ENCODE assay signal across 12 mouse cellular contexts in the genomic region with DNA sequence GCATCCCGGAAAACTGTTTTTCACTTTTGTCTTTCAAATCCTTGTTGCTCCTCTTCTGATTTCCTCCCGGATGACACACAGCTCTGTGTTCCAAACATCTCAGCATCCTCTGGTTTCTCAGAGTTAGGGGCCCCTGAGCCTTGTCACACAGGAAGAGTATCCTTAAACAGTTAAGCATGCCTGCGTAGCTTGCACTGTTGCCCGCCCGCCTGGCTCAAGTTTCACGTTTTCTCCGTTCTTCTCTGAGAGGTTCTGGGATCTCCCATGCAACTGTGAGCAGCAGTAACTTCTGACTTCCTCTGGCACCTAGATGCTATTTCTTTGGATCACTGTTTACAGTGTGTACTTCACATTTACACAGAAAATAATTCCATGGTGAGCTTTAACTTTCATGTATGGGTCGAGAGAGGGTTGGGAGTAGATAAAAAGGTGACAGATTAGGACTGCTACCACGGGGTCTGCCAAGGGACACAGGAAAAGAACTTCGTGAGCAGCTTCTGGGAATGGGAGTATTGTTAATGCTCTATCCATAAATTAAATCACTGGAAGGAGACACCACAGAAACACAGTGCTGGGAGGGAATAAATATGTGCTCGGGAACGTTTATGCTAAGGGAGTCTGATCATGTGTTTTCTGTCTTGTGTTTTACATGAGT. TPM values are rescaled to one million over a fixed set of nuclear protein-coding genes. Genes with fewer than 3 reads are reported as not detected.
DNase-seq lines count a peak whose midpoint lies in the region; ATAC-seq and TF ChIP-seq lines count a peak whose summit lies in the region.
"Had no signal": no experiment of that assay in that cellular context is flagged by ENCODE, and none has a peak within 500 bp of the region (broad histone marks: within the 10 kb centered on the region; RNA-seq: fewer than 3 reads in every experiment).

No protein-coding gene starts in this region.

- peak overlapping the region; percentile 61 for H3K4me3 ChIP-seq in gastrocnemius, adult 2 months
- H3K4me3 ChIP-seq in liver, postnatal 0 days (ENCODE audit: low read depth, low read length): no peak overlapping the region
- no peak overlapping the region for H3K4me3 ChIP-seq in liver, embryonic 11.5 days (ENCODE audit: low read depth, low read length)
- H3K4me3 ChIP-seq in lung, postnatal 0 days (ENCODE audit: low read depth, low read length): no peak overlapping the region
- no peak overlapping the region for H3K4me3 ChIP-seq in midbrain, embryonic 14.5 days (replicated peaks; ENCODE audit: low read depth, low read length)
- H3K4me3 ChIP-seq: midbrain, embryonic 15.5 days had no signal

- H3K4me1 ChIP-seq in liver, postnatal 0 days (ENCODE audit: insufficient read depth): peaks cover 6% of the 10 kb centered on the region; the same call in 1 of the 2 replicates
- H3K4me1 ChIP-seq in liver, embryonic 11.5 days (replicated peaks; ENCODE audit: control insufficient read depth, insufficient read depth, low read length): no peaks in the 10 kb centered on the region
- no peaks in the 10 kb centered on the region for H3K4me1 ChIP-seq in lung, postnatal 0 days (ENCODE audit: insufficient read depth, low read depth, low read length)
- H3K4me1 ChIP-seq in midbrain, embryonic 14.5 days (ENCODE audit: control insufficient read depth, insufficient read depth, low read length): no peaks in the 10 kb centered on the region
- H3K4me1 ChIP-seq: midbrain, embryonic 15.5 days had no signal

- H3K9me3 ChIP-seq in liver, postnatal 0 days (ENCODE audit: low read length): no peaks in the 10 kb centered on the region
- no peaks in the 10 kb centered on the region for H3K9me3 ChIP-seq in liver, embryonic 11.5 days (ENCODE audit: control insufficient read depth, low read length)
- no peaks in the 10 kb centered on the region for H3K9me3 ChIP-seq in lung, postnatal 0 days (ENCODE audit: low read length)
- H3K9me3 ChIP-seq in midbrain, embryonic 14.5 days (ENCODE audit: control insufficient read depth, low read length): no peaks in the 10 kb centered on the region
- H3K9me3 ChIP-seq: midbrain, embryonic 15.5 days had no signal

- 45% methylated on average over 12 of the region's 12 CpGs for WGBS in liver, postnatal 0 days (ENCODE audit: insufficient replicate concordance)
- 40% methylated on average over 12 of the region's 12 CpGs for WGBS in liver, embryonic 11.5 days
- 20% methylated on average over 12 of the region's 12 CpGs for WGBS in lung, postnatal 0 days
- WGBS in midbrain, embryonic 14.5 days: 79% methylated on average over 12 of the region's 12 CpGs

- no peak overlapping the region for H3K9ac ChIP-seq in liver, postnatal 0 days (replicated peaks)
- H3K9ac ChIP-seq in liver, embryonic 11.5 days (ENCODE audit: low read depth, low read length): no peak overlapping the region
- no peak overlapping the region for H3K9ac ChIP-seq in lung, postnatal 0 days (replicated peaks; ENCODE audit: low read depth)
- no peak overlapping the region for H3K9ac ChIP-seq in midbrain, embryonic 14.5 days (replicated peaks; ENCODE audit: low read length)
- H3K9ac ChIP-seq: liver, embryonic 14.5 days; midbrain, embryonic 15.5 days had no signal

- peak overlapping the region; percentile 27 for H3K4me2 ChIP-seq in liver, postnatal 0 days (ENCODE audit: low read depth, low read length)
- no peak overlapping the region for H3K4me2 ChIP-seq in liver, embryonic 11.5 days
- H3K4me2 ChIP-seq in lung, postnatal 0 days (replicated peaks; ENCODE audit: low read depth, low read length): peak overlapping the region; percentile 22; the same call in 1 of the 2 replicates
- no peak overlapping the region for H3K4me2 ChIP-seq in midbrain, embryonic 14.5 days (ENCODE audit: low read length)
- H3K4me2 ChIP-seq: midbrain, embryonic 15.5 days had no signal

- peak overlapping the region; percentile 48 for H3K27ac ChIP-seq in gastrocnemius, adult 2 months
- no peak overlapping the region; the same call in 1 of the 2 replicates for H3K27ac ChIP-seq in liver, postnatal 0 days (ENCODE audit: low read depth)
- no peak overlapping the region for H3K27ac ChIP-seq in liver, embryonic 11.5 days (ENCODE audit: low read depth, low read length)
- no peak overlapping the region for H3K27ac ChIP-seq in lung, postnatal 0 days (ENCODE audit: low read length)
- no peak overlapping the region for H3K27ac ChIP-seq in midbrain, embryonic 14.5 days (replicated peaks; ENCODE audit: low read depth, low read length)
- H3K27ac ChIP-seq: liver, embryonic 14.5 days; midbrain, embryonic 15.5 days had no signal

- peak; percentile 56 for DNase-seq in gastrocnemius, adult 2 months
- no peak for DNase-seq in gastrocnemius, adult 8-10 months (ENCODE audit: low spot score in 2 of 2)
- DNase-seq in liver, postnatal 0 days: no peak
- no peak for DNase-seq in liver, embryonic 11.5 days (ENCODE audit: low spot score)
- peak; percentile 31 for DNase-seq in heart, postnatal 4 days
- peak; percentile 23 for DNase-seq in lung, postnatal 0 days (ENCODE audit: low spot score)
- DNase-seq in midbrain, embryonic 14.5 days: no peak
- no peak for DNase-seq in layer of hippocampus, postnatal 14 days (ENCODE audit: low spot score in 2 of 2)
- DNase-seq: cerebellum, adult 8-10 months had no signal

- H3K27me3 ChIP-seq in liver, postnatal 0 days (ENCODE audit: insufficient read depth, low read length): no peaks in the 10 kb centered on the region
- H3K27me3 ChIP-seq in liver, embryonic 11.5 days (replicated peaks; ENCODE audit: control insufficient read depth, insufficient read depth, low read length): no peaks in the 10 kb centered on the region
- H3K27me3 ChIP-seq in lung, postnatal 0 days (replicated peaks; ENCODE audit: insufficient read depth, low read length): no peaks in the 10 kb centered on the region
- H3K27me3 ChIP-seq in midbrain, embryonic 14.5 days (ENCODE audit: control insufficient read depth, insufficient read depth, low read length): no peaks in the 10 kb centered on the region
- H3K27me3 ChIP-seq: midbrain, embryonic 15.5 days had no signal

- intact Hi-C loops in gastrocnemius, adult 2 months (cut with DNase I): no loop called here

- no peak for TF ChIP-seq CTCF in gastrocnemius, adult 2 months (IDR thresholded peaks at IDR 0.05)
- TF ChIP-seq CTCF in liver, postnatal 0 days (IDR thresholded peaks at IDR 0.05; ENCODE audit: low read depth): no peak
- no peak for TF ChIP-seq CTCF in lung, postnatal 0 days (IDR thresholded peaks at IDR 0.05)

- ATAC-seq in liver, postnatal 0 days: no peak
- no peak for ATAC-seq in liver, embryonic 11.5 days (replicated peaks; ENCODE audit: low FRiP score)
- 0 out of 2 replicates have a peak, but pooled peaks have one; percentile 10 for ATAC-seq in lung, postnatal 0 days
- ATAC-seq in midbrain, embryonic 14.5 days (ENCODE audit: low FRiP score, low TSS enrichment): no peak
- ATAC-seq: midbrain, embryonic 15.5 days had no signal

- no peaks in the 10 kb centered on the region for H3K36me3 ChIP-seq in liver, postnatal 0 days (replicated peaks; ENCODE audit: insufficient read depth, low read length)
- no peaks in the 10 kb centered on the region for H3K36me3 ChIP-seq in liver, embryonic 11.5 days (ENCODE audit: control insufficient read depth, insufficient read depth, low read length)
- H3K36me3 ChIP-seq in lung, postnatal 0 days (ENCODE audit: insufficient read depth, low read length): no peaks in the 10 kb centered on the region
- H3K36me3 ChIP-seq in midbrain, embryonic 14.5 days (ENCODE audit: control insufficient read depth, insufficient read depth, low read length): no peaks in the 10 kb centered on the region
- H3K36me3 ChIP-seq: midbrain, embryonic 15.5 days had no signal

- no peak for TF ChIP-seq EP300 in liver, postnatal 0 days (IDR thresholded peaks at IDR 0.05; ENCODE audit: low read depth)
- peak; percentile 72 for TF ChIP-seq EP300 in lung, postnatal 0 days (IDR thresholded peaks at IDR 0.05)

RNA-seq across cellular contexts. Expression of a gene that starts 1.3 kb away (rescaled TPM):
- 1 to 10 TPM; 5.7 to 5.9 TPM for total RNA-seq in gastrocnemius, adult 2 months (2021)
- total RNA-seq in gastrocnemius, adult 8-10 months (2022): 1 to 10 TPM; 3.3 to 6.4 (median 5.3) TPM
- polyA plus RNA-seq in liver, postnatal 0 days (2015; fragmentation: Nextera tagmentation; extraction: Ambion mirVana): 1.3 and 1.6 TPM in 2 replicates
- 0.27 and 0.31 TPM in 2 replicates for polyA plus RNA-seq in liver, embryonic 11.5 days (2014; fragmentation: Nextera tagmentation; extraction: Ambion mirVana)
- 1 to 10 TPM; 2.5 to 3.4 TPM for total RNA-seq in heart, postnatal 4 days (2021)
- 56.1 and 148 TPM in 2 replicates for polyA plus RNA-seq in lung, postnatal 0 days (2015; fragmentation: Nextera tagmentation; extraction: Ambion mirVana)
- 0.25 and 0.43 TPM in 2 replicates for polyA plus RNA-seq in midbrain, embryonic 14.5 days (2014; fragmentation: Nextera tagmentation; extraction: Ambion mirVana)
- total RNA-seq in layer of hippocampus, postnatal 14 days (2021): 10 to 100 TPM; 10.9 to 11.2 TPM
- total RNA-seq: neutrophil, adult 5-6 weeks had no signal

Comparison
In these comparisons a context has a peak if more than half of its experiments do, and no peak if none do; other contexts are left out.
1. DNase-seq: peak in gastrocnemius, adult 2 months (single experiment), heart, postnatal 4 days (single experiment) and lung, postnatal 0 days (single experiment); none in gastrocnemius, adult 8-10 months (0 of 2), liver, postnatal 0 days (single experiment), liver, embryonic 11.5 days (single experiment), midbrain, embryonic 14.5 days (single experiment) and layer of hippocampus, postnatal 14 days (0 of 2).
2. H3K4me2 ChIP-seq: peak in liver, postnatal 0 days (single experiment) and lung, postnatal 0 days (single experiment); none in liver, embryonic 11.5 days (single experiment) and midbrain, embryonic 14.5 days (single experiment).